Mouse (Mus musculus) stomach, embryonic 14.5 days (tissue): ENCODE measurements around the gene Msantd1. TPM values are rescaled to one million over a fixed set of nuclear protein-coding genes. Genes with fewer than 3 reads are reported as not detected.
"Not testable (repeated sequence)": the region's sequence is repeated elsewhere in the genome, so short reads cannot be mapped to it uniquely, and the experiment has no call there.

Source experiments
- ATAC-seq: fragments of 200-750 bp; cut with Nextera tagmentation; 2 replicates; pipeline ENCODE4 v1.8.0; 2017; ENCODE audit warnings: low read depth, moderate TSS enrichment; ENCODE audit not compliant: insufficient number of reproducible peaks, insufficient read depth, low FRiP score
- H3K27ac ChIP-seq: fragments of 300-500 bp; sonication (generic); 2 replicates; pipeline ENCODE4 v1.5.1; 2014; ENCODE audit warnings: mild to moderate bottlenecking, low read length, moderate library complexity, mixed read lengths
- H3K27me3 ChIP-seq: fragments of 300-500 bp; sonication (generic); 2 replicates; pipeline ENCODE4 v1.6.1; 2014; ENCODE audit warnings: low read length, control low read depth, mixed read lengths; ENCODE audit not compliant: control insufficient read depth, insufficient read depth
- H3K36me3 ChIP-seq: fragments of 300-500 bp; sonication (generic); 2 replicates; pipeline ENCODE4 v1.6.1; 2014; ENCODE audit warnings: mild to moderate bottlenecking, control low read depth, low read length, moderate library complexity, mixed read lengths; ENCODE audit not compliant: control insufficient read depth, insufficient read depth
- H3K4me1 ChIP-seq: fragments of 300-500 bp; sonication (generic); 2 replicates; pipeline ENCODE4 v1.6.1; 2014; ENCODE audit warnings: low read length, control low read depth, mixed read lengths; ENCODE audit not compliant: control insufficient read depth, insufficient read depth
- H3K4me2 ChIP-seq: fragments of 300-500 bp; sonication (generic); replicated peaks from 2 replicates; pipeline ENCODE4 v1.6.1; 2014; ENCODE audit warnings: low read depth, low read length, control low read depth
- H3K4me3 ChIP-seq: fragments of 300-500 bp; sonication (generic); 2 replicates; pipeline ENCODE4 v1.5.1; 2014; ENCODE audit warnings: low read depth, low read length, control low read depth
- H3K9ac ChIP-seq: fragments of 300-500 bp; sonication (generic); replicated peaks from 2 replicates; pipeline ENCODE4 v1.6.1; 2014; ENCODE audit warnings: low read depth, mild to moderate bottlenecking, control low read depth, low read length, moderate library complexity, mixed read lengths
- H3K9me3 ChIP-seq: fragments of 300-500 bp; sonication (generic); 2 replicates; pipeline ENCODE4 v1.6.1; 2016; ENCODE audit warnings: low read depth, low read length, control low read depth; ENCODE audit not compliant: control insufficient read depth
- WGBS: fragments of 180-500 bp; shearing (Covaris S2); extraction: QIAGEN DNeasy Blood & Tissue Kit; methylation state at CpG from one replicate; pipeline ENCODE4 v1.1.7; 2014; 5-methylcytosine and 5-hydroxymethylcytosine counted together
- polyA plus RNA-seq: library from polyadenylated mRNA; unstranded; fragments of >200 nt; fragmentation: Nextera tagmentation; extraction: Ambion mirVana; gene quantifications from 2 replicates; pipeline ENCODE4 v1.2.1, GENCODE M21; 2014

Msantd1 gene
- polyA plus RNA-seq: 0.69 and 0.81 TPM in 2 replicates

GRCm38 (mm10) chr5:34907910-34908725 lies at the start of gene Msantd1:
Gene Msantd1, plus strand, starts transcription at chr5:34908012.
- ATAC-seq: no peak

GRCm38 (mm10) chr5:34865367-34865766 lies 42.4 kb upstream of the Msantd1 start:
- H3K27me3 ChIP-seq: no peaks in the 10 kb centered on the region
- ATAC-seq: no peak
- H3K36me3 ChIP-seq: peaks cover 32% of the 10 kb centered on the region; the same call in 1 of the 2 replicates
- WGBS: 90% methylated on average over 5 of the region's 5 CpGs
- H3K9ac ChIP-seq: no peak overlapping the region
- H3K4me3 ChIP-seq: no peak overlapping the region
- H3K4me2 ChIP-seq: no peak overlapping the region
- H3K4me1 ChIP-seq: no peaks in the 10 kb centered on the region
- no peak overlapping the region for H3K27ac ChIP-seq
- H3K9me3 ChIP-seq: no peaks in the 10 kb centered on the region

More at GRCm38 (mm10) chr5:34907910-34908725, at the start of gene Msantd1:
- H3K36me3 ChIP-seq: peaks cover 38% of the 10 kb centered on the region
- H3K9ac ChIP-seq: no peak within 1 kb of the TSS
- H3K4me1 ChIP-seq: no peaks in the 10 kb centered on the region
- H3K9me3 ChIP-seq: no peaks in the 10 kb centered on the region
- no peak within 1 kb of the TSS for H3K4me3 ChIP-seq
- H3K27ac ChIP-seq: peak within 1 kb of the TSS; percentile 74; the same call in 1 of the 2 replicates
- no peaks in the 10 kb centered on the region for H3K27me3 ChIP-seq
- WGBS: 79% methylated on average over 6 of the region's 6 CpGs
- H3K4me2 ChIP-seq: no peak within 1 kb of the TSS

DNA sequence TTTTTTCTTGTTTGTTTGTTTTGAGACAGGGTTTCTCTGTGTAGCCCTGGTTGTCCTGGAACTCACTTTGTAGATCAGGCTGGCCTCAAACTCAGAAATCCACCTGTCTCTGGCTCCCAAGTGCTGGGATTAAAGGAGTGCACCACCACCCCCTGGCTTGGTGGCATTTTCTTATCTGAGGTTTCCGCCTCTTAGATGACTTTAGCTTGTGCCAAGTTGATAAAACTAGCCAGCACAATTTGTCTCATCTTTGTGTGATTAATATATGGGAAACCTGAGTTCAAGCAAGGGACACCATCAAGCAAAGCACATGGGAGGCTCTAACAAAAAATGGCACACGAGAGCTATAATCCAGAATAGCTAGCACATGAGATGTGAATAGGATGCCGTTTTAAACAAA lies 27.5 kb upstream of the Msantd1 start:
- not testable (repeated sequence) for H3K4me3 ChIP-seq, H3K27ac ChIP-seq, H3K27me3 ChIP-seq, ATAC-seq, H3K4me1 ChIP-seq, H3K4me2 ChIP-seq, H3K9me3 ChIP-seq, H3K9ac ChIP-seq
- H3K36me3 ChIP-seq: peaks cover 52% of the 10 kb centered on the region
- 90% methylated on average over 3 of the region's 3 CpGs for WGBS

- Histone ChIP-seq H3K4me2 (no peak overlapping the region), H3K9ac (no peak overlapping the region), H3K4me1 (no peaks in the 10 kb centered on the region), H3K9me3 (no peaks in the 10 kb centered on the region), H3K27me3 (no peaks in the 10 kb centered on the region), H3K27ac (no peak overlapping the region), H3K4me3 (no peak overlapping the region), H3K36me3 (peaks cover 49% of the 10 kb centered on the region)
- ATAC-seq: peak; percentile 14; the same call in 1 of the 2 replicates
- WGBS: 93% methylated on average over 3 of the region's 3 CpGs
Observed at GRCm38 (mm10) chr5:34881023-34881422, 26.8 kb upstream of the Msantd1 start.

GRCm38 (mm10) chr5:34885250-34885649 lies 22.6 kb upstream of the Msantd1 start:
- H3K4me1 ChIP-seq: no peaks in the 10 kb centered on the region
- H3K36me3 ChIP-seq: peaks cover 39% of the 10 kb centered on the region
- WGBS: 85% methylated on average over 3 of the region's 3 CpGs
- no peak overlapping the region for H3K4me3 ChIP-seq
- H3K9ac ChIP-seq: no peak overlapping the region
- no peak overlapping the region for H3K4me2 ChIP-seq
- ATAC-seq: no peak
- H3K9me3 ChIP-seq: no peaks in the 10 kb centered on the region
- no peak overlapping the region for H3K27ac ChIP-seq
- H3K27me3 ChIP-seq: no peaks in the 10 kb centered on the region

DNA sequence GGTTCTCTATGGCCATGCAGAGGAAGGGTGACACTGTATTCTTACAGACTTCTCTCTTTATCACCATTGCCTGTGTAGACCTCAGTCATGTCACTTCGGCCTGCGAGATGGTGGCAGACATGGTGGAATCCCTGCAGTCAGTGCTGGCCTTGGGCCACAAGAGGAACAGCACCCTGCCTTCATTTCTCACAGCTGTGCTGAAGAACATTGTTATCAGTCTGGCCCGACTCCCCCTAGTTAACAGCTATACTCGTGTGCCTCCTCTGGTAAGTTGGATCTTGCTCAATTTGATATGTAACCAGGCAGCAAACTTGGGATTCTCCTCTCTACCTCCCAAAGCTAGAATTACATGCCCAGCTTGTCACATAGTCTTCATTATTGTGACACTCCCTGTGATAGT lies 18.6 kb upstream of the Msantd1 start:
- H3K4me1 ChIP-seq: no peaks in the 10 kb centered on the region
- H3K36me3 ChIP-seq: peaks cover 43% of the 10 kb centered on the region
- no peak for ATAC-seq
- no peak overlapping the region for H3K4me3 ChIP-seq
- no peaks in the 10 kb centered on the region for H3K27me3 ChIP-seq
- H3K9me3 ChIP-seq: no peaks in the 10 kb centered on the region
- WGBS: 97% methylated on average over 4 of the region's 4 CpGs
- no peak overlapping the region for H3K4me2 ChIP-seq
- no peak overlapping the region for H3K9ac ChIP-seq
- no peak overlapping the region for H3K27ac ChIP-seq

DNA sequence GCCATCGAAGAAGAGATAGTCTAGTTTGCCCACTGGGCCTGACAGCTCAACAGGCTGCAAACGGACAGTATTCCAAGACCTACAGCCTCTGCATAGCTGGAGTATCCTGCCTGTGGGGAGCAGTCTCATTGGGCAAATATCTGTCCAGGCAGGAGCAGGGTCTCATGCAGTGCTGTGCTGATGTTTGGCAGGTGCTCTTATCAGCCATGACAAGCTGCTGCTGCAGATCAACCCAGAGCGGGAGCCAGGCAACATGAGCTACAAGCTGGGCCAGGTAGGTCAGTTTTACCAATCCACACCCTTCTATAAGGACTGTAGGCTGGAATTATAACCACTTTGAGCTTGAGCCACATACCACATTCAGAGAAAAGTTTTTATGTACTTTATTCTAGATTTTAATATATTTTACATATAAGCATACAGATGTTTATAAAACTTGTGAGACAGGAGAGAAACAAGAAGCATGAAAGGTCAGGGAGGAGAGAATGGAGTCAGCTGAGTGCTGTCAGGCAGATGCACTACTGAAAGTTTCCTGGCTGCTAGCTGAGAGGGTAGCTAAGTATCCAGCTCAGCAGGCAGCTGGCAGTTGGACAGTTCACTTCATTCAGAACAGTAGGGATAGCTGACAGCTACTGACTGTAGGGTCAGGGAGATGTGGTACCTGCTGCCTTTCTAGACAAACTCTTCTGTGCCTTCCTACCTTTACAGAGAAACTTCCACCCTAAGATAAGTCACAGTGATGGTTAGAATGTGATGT lies 10.9 kb upstream of the Msantd1 start:
- Histone ChIP-seq H3K9me3 (no peaks in the 10 kb centered on the region), H3K9ac (no peak overlapping the region), H3K4me2 (no peak overlapping the region), H3K27ac (no peak overlapping the region), H3K36me3 (peaks cover 44% of the 10 kb centered on the region), H3K4me3 (no peak overlapping the region), H3K4me1 (no peaks in the 10 kb centered on the region), H3K27me3 (no peaks in the 10 kb centered on the region)
- WGBS: 84% methylated on average over 3 of the region's 3 CpGs
- ATAC-seq: no peak

- no peak for ATAC-seq
- H3K27me3 ChIP-seq: no peaks in the 10 kb centered on the region
- no peaks in the 10 kb centered on the region for H3K9me3 ChIP-seq
- no peak overlapping the region for H3K9ac ChIP-seq
- H3K4me2 ChIP-seq: no peak overlapping the region
- WGBS: 91% methylated on average over 6 of the region's 6 CpGs
- peaks cover 49% of the 10 kb centered on the region for H3K36me3 ChIP-seq
- no peak overlapping the region for H3K4me3 ChIP-seq
- no peak overlapping the region for H3K27ac ChIP-seq
- H3K4me1 ChIP-seq: no peaks in the 10 kb centered on the region
Observed at GRCm38 (mm10) chr5:34899787-34900469, 7.9 kb upstream of the Msantd1 start.
